Mouse (Mus musculus): Measurements from ENCODE around the gene Rims1. TPM values are rescaled to one million over a fixed set of nuclear protein-coding genes. Genes with fewer than 3 reads are reported as not detected.

The Rims1 gene
- total RNA-seq, 2 experiments from 2014 or later, result 0.21 to 0.33 TPM

- DNase-seq, result no peak
These were observed 111.3 kb downstream of the Rims1 start for GRCm38 (mm10) chr1:22694514-22694913.

DNA sequence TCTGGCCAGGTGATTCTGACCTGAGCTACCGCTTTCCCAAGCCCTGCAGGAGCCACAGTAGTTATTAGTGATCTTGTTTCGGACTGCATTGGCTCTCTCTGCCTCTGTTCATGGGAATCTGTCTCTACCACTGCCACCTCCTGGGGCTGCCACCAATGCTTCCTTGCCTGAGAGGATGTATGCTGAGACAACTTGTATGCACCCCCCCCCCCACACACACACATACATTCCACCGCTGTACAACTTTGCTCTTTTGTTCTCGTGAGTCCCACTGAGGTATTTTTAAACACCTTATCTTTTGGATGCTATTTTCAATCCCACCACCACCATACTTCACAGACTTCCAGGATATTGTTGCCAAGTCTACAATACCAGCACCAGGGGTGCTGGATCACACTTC lies 122.3 kb downstream of the Rims1 start:
- DNase-seq, result no peak

DNA sequence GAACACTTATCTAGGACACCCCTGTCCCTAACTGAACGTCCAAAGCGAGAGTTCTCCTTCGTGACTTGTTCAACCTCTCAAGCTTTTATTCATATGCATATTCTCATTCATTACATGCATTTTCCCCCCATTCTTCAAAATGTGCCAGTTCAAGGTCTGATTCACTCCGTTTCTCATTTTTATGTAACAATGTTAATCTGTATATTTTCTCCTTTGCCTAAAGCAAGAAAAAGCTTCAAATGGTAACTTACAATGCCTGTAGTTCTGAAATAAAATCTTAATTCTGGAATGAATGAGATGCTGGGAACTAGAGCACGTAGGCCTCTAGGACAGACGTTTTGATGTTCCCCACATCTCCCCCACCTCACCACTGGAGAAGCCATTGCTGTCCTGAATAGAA lies 141.6 kb downstream of the Rims1 start:
- DNase-seq, result no peak

GRCm38 (mm10) chr1:22661825-22662224 lies 144.0 kb downstream of the Rims1 start:
- no peak for DNase-seq

DNA sequence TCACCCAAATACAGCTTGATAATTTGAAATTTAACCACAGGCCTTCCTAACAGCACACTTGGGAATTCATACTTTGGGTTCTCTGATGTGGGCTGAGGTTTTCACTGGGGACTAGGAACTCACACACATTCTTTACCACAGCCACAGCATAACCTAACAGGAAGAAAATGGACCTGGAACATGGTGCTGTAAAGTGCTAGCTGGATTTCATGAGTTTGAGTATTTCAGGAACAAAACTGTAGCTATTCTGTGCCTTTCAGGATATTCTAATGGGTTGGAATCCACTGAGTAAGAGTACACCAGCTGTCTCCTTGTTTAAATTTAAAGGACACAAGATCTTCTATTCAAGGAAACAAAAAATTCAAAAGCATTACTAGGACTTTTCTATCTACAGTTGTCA lies 149.8 kb downstream of the Rims1 start:
- DNase-seq, result no peak

DNA sequence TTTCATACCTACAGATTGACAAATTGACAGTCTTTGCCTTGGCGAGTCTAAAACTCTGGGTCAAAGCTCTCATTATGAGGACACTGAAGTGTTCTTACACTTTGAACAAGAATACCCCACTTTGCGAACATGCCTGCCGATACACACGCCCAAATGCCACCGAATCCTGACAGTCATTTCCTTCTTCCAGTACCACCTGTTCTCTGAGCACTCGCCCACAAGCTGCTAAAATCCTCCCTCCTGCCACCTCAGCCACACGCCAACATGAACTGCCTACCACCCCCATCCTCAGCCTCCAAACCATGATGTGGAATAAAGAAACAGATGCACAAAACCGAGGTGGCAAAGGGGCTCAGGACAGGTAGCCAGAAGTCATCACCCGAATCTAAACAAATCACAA lies 150.9 kb downstream of the Rims1 start:
- no peak for DNase-seq

DNA sequence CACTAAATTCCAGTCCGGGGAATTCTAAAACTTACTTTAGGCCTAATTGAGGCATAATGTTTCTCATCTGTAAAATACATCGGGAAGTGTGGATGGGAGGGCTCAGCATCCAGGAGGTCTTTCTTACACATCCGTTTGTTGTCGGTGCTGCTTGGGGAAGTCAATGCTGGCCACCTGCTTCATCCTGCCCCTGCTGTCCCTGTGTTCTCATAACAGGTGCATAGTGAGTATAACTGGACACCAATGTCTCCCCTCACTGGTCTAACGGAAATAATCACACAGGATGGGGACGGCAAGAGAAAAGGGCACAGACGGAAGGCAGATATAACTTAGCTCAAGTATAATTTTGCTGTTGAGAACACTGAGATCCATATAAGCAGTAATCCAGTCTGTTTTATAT lies 155.2 kb downstream of the Rims1 start:
- DNase-seq, result no peak

DNA sequence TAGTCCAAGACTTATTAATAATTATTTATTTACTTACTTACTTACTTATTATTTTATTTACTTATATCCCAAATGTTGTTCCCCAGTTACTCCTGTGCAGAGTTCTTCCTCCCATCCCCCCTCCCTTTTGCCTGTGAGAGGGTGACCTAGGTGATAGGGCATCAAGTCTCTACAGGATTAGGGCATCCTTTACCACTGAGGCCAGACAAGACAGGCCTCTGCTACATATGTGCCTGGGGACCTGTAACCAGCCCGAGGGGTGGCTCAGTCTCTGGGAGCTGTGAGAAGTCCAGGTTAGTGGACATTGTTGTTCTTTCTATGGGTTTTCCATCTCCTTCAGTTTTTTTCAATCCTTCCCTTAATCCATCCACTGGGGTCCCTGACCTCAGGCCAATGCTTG lies 156.4 kb downstream of the Rims1 start:
- DNase-seq, result no peak

DNA sequence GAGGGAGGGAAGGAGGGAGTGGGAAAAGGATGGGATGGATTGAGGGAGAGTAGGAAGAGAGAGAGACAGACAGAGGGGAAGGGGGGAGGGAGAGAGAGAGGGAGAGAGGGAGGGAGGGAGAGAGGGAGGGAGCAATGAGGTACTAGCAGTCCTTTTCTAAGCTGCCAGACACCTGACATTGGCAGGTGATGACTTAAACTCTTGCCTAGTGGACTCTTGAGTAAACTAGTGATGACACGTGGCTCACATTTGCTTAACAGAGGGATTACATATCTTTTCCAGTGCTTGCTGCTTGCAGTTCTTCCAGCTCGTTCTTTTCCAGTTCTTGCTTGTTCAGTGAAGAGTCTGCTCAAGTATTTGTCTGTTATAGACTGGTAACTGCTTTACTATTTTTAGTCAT lies 160.5 kb downstream of the Rims1 start:
- no peak for DNase-seq

- DNase-seq, result no peak
These were observed 165.2 kb downstream of the Rims1 start for GRCm38 (mm10) chr1:22640568-22640967.

DNA sequence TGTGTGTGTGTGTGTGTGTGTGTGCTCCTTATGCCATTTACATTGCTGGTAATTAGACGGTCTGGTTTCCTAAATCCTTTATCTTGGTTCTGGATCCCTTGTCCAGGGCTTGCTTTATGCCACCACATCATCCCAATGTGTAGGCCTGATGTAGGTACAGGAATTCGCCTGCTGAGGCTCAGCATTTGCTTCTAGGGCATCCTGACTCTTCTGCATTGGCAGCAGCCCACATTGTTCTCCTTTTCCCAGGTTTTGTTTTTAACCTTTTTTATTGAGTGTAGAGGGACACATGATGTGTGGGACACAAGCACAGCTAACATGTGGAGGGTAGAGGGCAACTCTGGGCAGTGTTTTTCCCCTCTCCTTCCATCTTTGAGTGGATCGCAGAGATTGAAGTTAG lies 166.1 kb downstream of the Rims1 start:
- DNase-seq, result no peak

- no peak for DNase-seq
These were observed 171.9 kb downstream of the Rims1 start for GRCm38 (mm10) chr1:22633871-22634270.

DNA sequence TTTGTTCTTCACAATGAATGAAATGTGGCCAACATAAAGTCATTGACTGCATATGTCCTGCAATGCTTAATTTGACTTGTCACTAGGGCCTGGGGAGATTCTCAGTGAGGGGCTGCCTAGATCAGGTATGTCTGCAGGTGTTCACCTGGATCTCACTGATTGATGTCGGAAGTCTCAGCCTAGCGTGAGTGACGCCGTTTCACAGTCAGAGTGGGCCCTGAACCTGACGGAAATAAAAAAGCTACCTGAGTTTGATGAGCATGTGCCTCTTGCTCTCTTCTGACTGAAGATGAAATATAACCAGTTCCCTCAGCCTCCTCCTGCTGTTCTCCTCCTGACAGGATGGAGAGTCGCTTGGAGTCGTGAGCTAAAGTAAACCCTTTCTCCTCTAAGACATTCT lies 173.2 kb downstream of the Rims1 start:
- no peak for DNase-seq

- DNase-seq, result no peak
These were observed 173.8 kb downstream of the Rims1 start for GRCm38 (mm10) chr1:22631991-22632390.

GRCm38 (mm10) chr1:22629011-22629410 lies 176.8 kb downstream of the Rims1 start:
- DNase-seq, result no peak

DNA sequence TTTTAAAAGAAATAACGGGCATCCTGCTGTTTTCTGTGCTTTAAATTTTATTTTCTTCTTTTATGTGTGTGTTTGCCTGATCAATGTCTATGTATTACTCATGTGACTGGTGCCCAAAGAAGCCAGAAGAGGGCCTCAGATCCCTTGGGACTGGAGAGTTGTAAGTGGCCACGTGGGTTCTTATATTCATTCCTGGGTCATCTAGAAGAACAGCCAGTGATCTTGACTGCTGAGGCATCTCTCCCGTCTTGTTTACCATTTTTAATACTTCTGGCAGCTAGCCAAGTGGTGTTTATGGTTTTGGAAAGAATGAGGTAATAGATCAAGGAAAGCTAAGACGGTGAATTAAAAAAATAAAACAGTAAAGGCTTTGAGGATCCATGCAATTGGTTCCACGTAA lies 178.8 kb downstream of the Rims1 start:
- DNase-seq, result no peak

DNA sequence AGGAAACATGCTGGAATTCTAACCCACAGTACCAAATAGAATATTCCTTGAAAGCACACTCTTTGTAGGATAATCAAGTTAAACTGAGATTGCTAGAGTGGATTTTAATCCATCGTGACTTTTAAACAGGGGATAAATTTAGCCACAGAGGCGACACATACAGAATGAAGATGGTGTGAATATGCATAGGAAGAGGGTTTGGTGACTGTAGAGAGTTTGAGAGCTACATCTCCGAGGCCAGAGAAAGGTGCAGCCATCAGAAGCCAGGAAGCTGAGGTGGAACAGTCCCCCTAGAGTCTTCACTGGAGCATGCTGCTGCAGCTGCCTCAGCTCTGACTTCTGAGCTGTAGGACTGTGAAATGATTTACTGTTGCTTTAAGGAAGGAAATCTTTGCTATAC lies 179.5 kb downstream of the Rims1 start:
- DNase-seq, result no peak

- no peak for DNase-seq
These were observed 185.0 kb downstream of the Rims1 start for GRCm38 (mm10) chr1:22620827-22621226.

- DNase-seq, result no peak
These were observed 190.2 kb downstream of the Rims1 start for GRCm38 (mm10) chr1:22615601-22616000.

GRCm38 (mm10) chr1:22613609-22614008 lies 192.2 kb downstream of the Rims1 start:
- no peak for DNase-seq

DNA sequence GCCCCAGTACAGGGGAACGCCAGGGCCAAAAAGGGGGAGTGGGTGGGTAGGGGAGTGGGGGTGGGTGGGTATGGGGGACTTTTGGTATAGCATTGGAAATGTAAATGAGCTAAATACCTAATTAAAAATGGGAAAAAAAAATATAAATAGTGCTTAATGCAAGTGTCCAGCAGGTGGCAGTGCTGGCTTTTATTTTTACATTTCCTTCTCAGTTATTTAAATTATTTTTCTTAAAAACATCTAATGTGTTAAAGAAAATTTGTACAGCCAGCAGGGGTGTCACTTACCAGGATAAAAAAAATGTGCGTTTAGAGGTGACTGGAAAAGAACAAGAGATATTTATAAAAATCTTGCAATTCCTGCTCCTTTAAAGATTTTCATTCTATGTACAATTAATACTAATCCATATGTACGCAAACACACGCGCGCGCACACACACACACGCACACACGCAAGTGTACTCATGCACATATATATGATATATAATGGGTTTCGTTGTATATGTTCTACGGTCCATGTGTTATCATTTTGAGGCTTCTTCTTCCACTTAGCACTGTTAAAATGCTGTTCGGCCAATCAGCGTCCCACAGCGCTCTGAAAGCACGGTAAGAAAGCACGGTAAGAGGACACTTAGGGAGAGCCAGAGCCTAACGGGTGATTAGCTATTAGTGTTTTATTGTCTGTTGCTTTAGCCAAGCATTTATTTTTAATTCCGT lies 201.3 kb downstream of the Rims1 start:
- DNase-seq, result no peak

GRCm38 (mm10) chr1:22596197-22596596 lies 209.6 kb downstream of the Rims1 start:
- DNase-seq, result no peak

DNA sequence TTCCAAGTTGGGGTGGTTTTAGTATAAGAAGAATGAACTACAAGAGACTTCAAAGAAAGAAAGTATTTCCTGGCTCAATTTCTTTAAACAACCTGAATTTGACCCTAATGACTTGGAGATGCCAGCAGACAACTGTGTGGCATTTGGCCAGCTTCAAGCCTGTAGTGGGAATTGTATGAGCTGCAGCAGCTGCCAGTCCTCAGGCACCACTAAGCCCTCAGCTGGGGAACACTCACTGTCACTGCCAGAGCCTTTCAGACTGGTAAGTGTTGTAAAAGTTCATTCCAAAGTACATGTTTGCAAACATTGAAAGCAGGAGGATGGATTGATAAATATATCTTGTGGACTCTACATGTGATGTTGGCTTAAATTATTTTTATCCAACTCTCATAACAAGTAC lies 211.0 kb downstream of the Rims1 start:
- no peak for DNase-seq

DNA sequence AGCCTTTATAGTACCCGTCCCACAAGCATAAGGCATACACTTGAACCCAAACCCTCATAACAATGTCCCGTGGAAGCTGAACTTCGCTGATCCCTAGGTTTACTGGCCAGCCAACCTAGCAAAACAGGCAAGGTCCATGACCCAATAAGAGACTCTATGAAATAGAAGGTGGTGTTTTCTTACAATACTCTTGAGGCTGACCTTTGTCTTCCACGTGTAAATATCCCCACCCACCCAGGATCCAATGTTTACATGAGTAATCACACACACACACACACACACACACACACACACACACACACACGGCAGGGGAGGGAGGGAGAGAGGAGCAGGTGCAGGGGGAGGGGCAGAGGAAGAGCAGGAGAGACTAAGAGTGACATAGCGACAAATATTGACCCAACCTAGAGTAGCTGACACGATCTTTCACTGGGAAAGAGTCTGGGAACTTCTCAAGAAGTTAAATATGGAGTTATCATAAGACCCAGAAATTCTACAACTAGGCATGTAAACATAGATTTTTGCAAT lies 217.9 kb downstream of the Rims1 start:
- no peak for DNase-seq

DNA sequence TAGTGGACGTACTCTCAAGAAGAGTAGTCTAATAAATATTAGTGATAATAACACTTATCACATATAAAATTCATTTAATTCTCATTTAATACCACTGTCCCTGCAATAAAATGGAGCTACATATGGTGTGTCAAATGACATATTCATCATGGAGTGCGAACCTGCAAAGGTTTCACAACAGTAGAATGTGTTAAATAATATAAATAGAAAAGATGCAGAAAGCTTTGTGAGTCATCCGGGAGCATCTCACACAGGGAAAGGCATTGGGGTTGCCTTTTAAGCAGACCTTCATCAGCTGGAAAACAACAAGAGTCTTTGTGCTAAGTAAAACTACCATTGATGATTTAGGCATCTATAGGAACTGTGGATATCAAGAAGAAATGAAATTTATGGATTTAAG lies 220.2 kb downstream of the Rims1 start:
- no peak for DNase-seq

All from gastrocnemius, postnatal 25 days (tissue).